Mouse (Mus musculus): ENCODE measurements around the gene Gm45717. TPM values are rescaled to one million over a fixed set of nuclear protein-coding genes. Genes with fewer than 3 reads are reported as not detected.
A peak's percentile ranks its signal among the peaks of the same experiment; 100 is the strongest.

Gene Gm45717
- polyA plus RNA-seq, 1 experiment from 2014 or later: not detected

- H3K27me3 ChIP-seq (replicated peaks; ENCODE audit: control insufficient read depth, insufficient read depth, low read length): no peaks in the 10 kb centered on the region
- no peaks in the 10 kb centered on the region for H3K9me3 ChIP-seq (ENCODE audit: control insufficient read depth, low read length)
- WGBS: 49% methylated on average over 5 of the region's 5 CpGs
- DNase-seq (ENCODE audit: low spot score) (no peak), ATAC-seq (replicated peaks; ENCODE audit: low FRiP score) (no peak)
- H3K36me3 ChIP-seq (ENCODE audit: control insufficient read depth, insufficient read depth, low read length): no peaks in the 10 kb centered on the region
- H3K4me2 ChIP-seq: no peak overlapping the region
- H3K4me1 ChIP-seq (replicated peaks; ENCODE audit: control insufficient read depth, insufficient read depth, low read length): peaks cover 5% of the 10 kb centered on the region
- no peak overlapping the region for H3K27ac ChIP-seq (ENCODE audit: low read depth, low read length)
- H3K4me3 ChIP-seq (ENCODE audit: low read depth, low read length): no peak overlapping the region
- H3K9ac ChIP-seq (ENCODE audit: low read depth, low read length): no peak overlapping the region
Observed at GRCm38 (mm10) chr7:140960026-140960425, 4.3 kb upstream of the Gm45717 start.

GRCm38 (mm10) chr7:140959181-140959901, 3.6 kb upstream of the Gm45717 start:
- Histone ChIP-seq H3K9ac (ENCODE audit: low read depth, low read length) (no peak overlapping the region), H3K27ac (ENCODE audit: low read depth, low read length) (no peak overlapping the region), H3K36me3 (ENCODE audit: control insufficient read depth, insufficient read depth, low read length) (no peaks in the 10 kb centered on the region), H3K4me2 (no peak overlapping the region), H3K4me3 (ENCODE audit: low read depth, low read length) (no peak overlapping the region), H3K9me3 (ENCODE audit: control insufficient read depth, low read length) (no peaks in the 10 kb centered on the region), H3K4me1 (replicated peaks; ENCODE audit: control insufficient read depth, insufficient read depth, low read length) (peaks cover 5% of the 10 kb centered on the region), H3K27me3 (replicated peaks; ENCODE audit: control insufficient read depth, insufficient read depth, low read length) (no peaks in the 10 kb centered on the region)
- ATAC-seq (replicated peaks; ENCODE audit: low FRiP score) (no peak), DNase-seq (ENCODE audit: low spot score) (peak; percentile 32)
- WGBS: 12% methylated on average over 9 of the region's 9 CpGs

- ATAC-seq (replicated peaks; ENCODE audit: low FRiP score): no peak
- DNase-seq (ENCODE audit: low spot score): no peak
- no peak overlapping the region for H3K9ac ChIP-seq (ENCODE audit: low read depth, low read length)
- no peaks in the 10 kb centered on the region for H3K27me3 ChIP-seq (replicated peaks; ENCODE audit: control insufficient read depth, insufficient read depth, low read length)
- 47% methylated on average over 6 of the region's 6 CpGs for WGBS
- peak overlapping the region; percentile 63 for H3K27ac ChIP-seq (ENCODE audit: low read depth, low read length)
- H3K4me1 ChIP-seq (replicated peaks; ENCODE audit: control insufficient read depth, insufficient read depth, low read length): peaks cover 12% of the 10 kb centered on the region
- H3K9me3 ChIP-seq (ENCODE audit: control insufficient read depth, low read length): no peaks in the 10 kb centered on the region
- no peak overlapping the region for H3K4me3 ChIP-seq (ENCODE audit: low read depth, low read length)
- peak overlapping the region; percentile 70; the same call in 1 of the 2 replicates for H3K4me2 ChIP-seq
- no peaks in the 10 kb centered on the region for H3K36me3 ChIP-seq (ENCODE audit: control insufficient read depth, insufficient read depth, low read length)
Observed at GRCm38 (mm10) chr7:140956556-140956869, 776 bp upstream of the Gm45717 start.

- Histone ChIP-seq H3K27ac (ENCODE audit: low read depth, low read length) (peak overlapping the region; percentile 63; the same call in 1 of the 2 replicates), H3K4me3 (ENCODE audit: low read depth, low read length) (peak overlapping the region; percentile 58), H3K4me2 (peak overlapping the region; percentile 70), H3K9ac (ENCODE audit: low read depth, low read length) (peak overlapping the region; percentile 61), H3K4me1 (replicated peaks; ENCODE audit: control insufficient read depth, insufficient read depth, low read length) (peaks cover 12% of the 10 kb centered on the region), H3K36me3 (ENCODE audit: control insufficient read depth, insufficient read depth, low read length) (no peaks in the 10 kb centered on the region), H3K9me3 (ENCODE audit: control insufficient read depth, low read length) (no peaks in the 10 kb centered on the region), H3K27me3 (replicated peaks; ENCODE audit: control insufficient read depth, insufficient read depth, low read length) (no peaks in the 10 kb centered on the region)
- ATAC-seq (replicated peaks; ENCODE audit: low FRiP score) (peak; percentile 43), DNase-seq (ENCODE audit: low spot score) (peak; percentile 50)
- WGBS: 2% methylated on average over 17 of the region's 17 CpGs
Observed at GRCm38 (mm10) chr7:140955342-140955741, 395 bp downstream of the Gm45717 start.

GRCm38 (mm10) chr7:140954733-140955071, 1.0 kb downstream of the Gm45717 start:
- peak; percentile 39 for DNase-seq (ENCODE audit: low spot score)
- Histone ChIP-seq H3K27ac (ENCODE audit: low read depth, low read length) (no peak overlapping the region), H3K4me2 (peak overlapping the region; percentile 70), H3K4me1 (replicated peaks; ENCODE audit: control insufficient read depth, insufficient read depth, low read length) (peaks cover 12% of the 10 kb centered on the region), H3K36me3 (ENCODE audit: control insufficient read depth, insufficient read depth, low read length) (no peaks in the 10 kb centered on the region; the same call in 1 of the 2 replicates), H3K4me3 (ENCODE audit: low read depth, low read length) (peak overlapping the region; percentile 58), H3K9ac (ENCODE audit: low read depth, low read length) (no peak overlapping the region), H3K27me3 (replicated peaks; ENCODE audit: control insufficient read depth, insufficient read depth, low read length) (no peaks in the 10 kb centered on the region), H3K9me3 (ENCODE audit: control insufficient read depth, low read length) (no peaks in the 10 kb centered on the region)
- no peak for ATAC-seq (replicated peaks; ENCODE audit: low FRiP score)
- 3% methylated on average over 9 of the region's 9 CpGs for WGBS

GRCm38 (mm10) chr7:140953800-140954732, 1.7 kb downstream of the Gm45717 start:
- ATAC-seq (replicated peaks; ENCODE audit: low FRiP score): no peak
- Histone ChIP-seq H3K27ac (ENCODE audit: low read depth, low read length) (no peak overlapping the region), H3K4me1 (replicated peaks; ENCODE audit: control insufficient read depth, insufficient read depth, low read length) (peaks cover 12% of the 10 kb centered on the region), H3K36me3 (ENCODE audit: control insufficient read depth, insufficient read depth, low read length) (peaks cover 3% of the 10 kb centered on the region; the same call in 1 of the 2 replicates), H3K9ac (ENCODE audit: low read depth, low read length) (peak overlapping the region; percentile 12; the same call in 1 of the 2 replicates), H3K9me3 (ENCODE audit: control insufficient read depth, low read length) (no peaks in the 10 kb centered on the region), H3K4me3 (ENCODE audit: low read depth, low read length) (peak overlapping the region; percentile 58), H3K27me3 (replicated peaks; ENCODE audit: control insufficient read depth, insufficient read depth, low read length) (no peaks in the 10 kb centered on the region), H3K4me2 (peak overlapping the region; percentile 70)
- DNase-seq (ENCODE audit: low spot score): no peak
- WGBS: 47% methylated on average over 15 of the region's 15 CpGs

- no peak overlapping the region for H3K9ac ChIP-seq (ENCODE audit: low read depth, low read length)
- no peaks in the 10 kb centered on the region for H3K27me3 ChIP-seq (replicated peaks; ENCODE audit: control insufficient read depth, insufficient read depth, low read length)
- ATAC-seq (replicated peaks; ENCODE audit: low FRiP score): no peak
- no peak overlapping the region for H3K4me3 ChIP-seq (ENCODE audit: low read depth, low read length)
- H3K36me3 ChIP-seq (ENCODE audit: control insufficient read depth, insufficient read depth, low read length): peaks cover 3% of the 10 kb centered on the region; the same call in 1 of the 2 replicates
- peaks cover 12% of the 10 kb centered on the region for H3K4me1 ChIP-seq (replicated peaks; ENCODE audit: control insufficient read depth, insufficient read depth, low read length)
- DNase-seq (ENCODE audit: low spot score): no peak
- WGBS: 61% methylated on average over 11 of the region's 11 CpGs
- H3K27ac ChIP-seq (ENCODE audit: low read depth, low read length): no peak overlapping the region
- no peak overlapping the region; the same call in 1 of the 2 replicates for H3K4me2 ChIP-seq
- H3K9me3 ChIP-seq (ENCODE audit: control insufficient read depth, low read length): no peaks in the 10 kb centered on the region
Observed at GRCm38 (mm10) chr7:140953133-140953532, 2.6 kb downstream of the Gm45717 start.

- no peak for ATAC-seq (replicated peaks; ENCODE audit: low FRiP score)
- Histone ChIP-seq H3K4me2 (no peak overlapping the region), H3K9ac (ENCODE audit: low read depth, low read length) (no peak overlapping the region), H3K27me3 (replicated peaks; ENCODE audit: control insufficient read depth, insufficient read depth, low read length) (no peaks in the 10 kb centered on the region), H3K27ac (ENCODE audit: low read depth, low read length) (no peak overlapping the region), H3K9me3 (ENCODE audit: control insufficient read depth, low read length) (no peaks in the 10 kb centered on the region), H3K4me1 (replicated peaks; ENCODE audit: control insufficient read depth, insufficient read depth, low read length) (peaks cover 15% of the 10 kb centered on the region), H3K36me3 (ENCODE audit: control insufficient read depth, insufficient read depth, low read length) (peaks cover 3% of the 10 kb centered on the region; the same call in 1 of the 2 replicates), H3K4me3 (ENCODE audit: low read depth, low read length) (no peak overlapping the region)
- WGBS: 71% methylated on average over 7 of the region's 7 CpGs
- no peak for DNase-seq (ENCODE audit: low spot score)
Observed at GRCm38 (mm10) chr7:140952441-140952840, 3.3 kb downstream of the Gm45717 start.

All from liver, embryonic 11.5 days (tissue).